Mouse (Mus musculus): Measurements from ENCODE around the gene Cela2a.

GRCm38 (mm10) chr4:141804105-141804504 lies 21.9 kb downstream of the Cela2a start:
- TF ChIP-seq POLR2A (IDR thresholded peaks at IDR 0.05; ENCODE audit: insufficient read depth, low read depth, low read length) = no peak
- no peak for TF ChIP-seq CTCF (IDR thresholded peaks at IDR 0.05; ENCODE audit: insufficient read depth, low read depth, low read length)

Measured in olfactory bulb, adult 2 months (tissue).